Mouse (Mus musculus) megakaryocyte, embryonic 14.5 days (primary cell): ENCODE results near the gene Fam163a.

Experiments
- FLI1 ChIP-seq: IDR thresholded peaks from 2 replicates; pipeline ENCODE4 v1.6.1; 2012; ENCODE audit warnings: low read length, inconsistent platforms, mixed read lengths
- GATA1 ChIP-seq: IDR thresholded peaks from 3 replicates; pipeline ENCODE4 v1.6.1; 2012; ENCODE audit warnings: mixed read lengths, low read length, inconsistent platforms, borderline replicate concordance

GRCm38 (mm10) chr1:156073169-156073821 lies 131.5 kb downstream of the Fam163a start:
- TF ChIP-seq GATA1 = no peak
- no peak for TF ChIP-seq FLI1
